Mouse (Mus musculus) C2C12 (cell line): ENCODE data around the gene Lypd6b.

Experiments used
- CEBPB ChIP-seq: IDR thresholded peaks from one replicate; pipeline ENCODE4 v1.6.1; 2011; ENCODE audit warnings: low read depth, mild to moderate bottlenecking, control low read depth, moderate library complexity
- CTCF ChIP-seq: IDR thresholded peaks from one replicate; pipeline ENCODE4 v1.5.1; 2011; ENCODE audit not compliant: control insufficient read depth, insufficient read depth, insufficient read length
- MYOG ChIP-seq: IDR thresholded peaks from one replicate; pipeline ENCODE4 v1.6.1; 2011; ENCODE audit not compliant: control insufficient read depth, insufficient read length; ENCODE audit errors: extremely low read depth
- USF1 ChIP-seq: IDR thresholded peaks from one replicate; pipeline ENCODE4 v1.6.1; 2011; ENCODE audit warnings: low read depth, mild to moderate bottlenecking, control low read depth, moderate library complexity

- TF ChIP-seq CTCF (no peak), MYOG (no peak), USF1 (no peak), CEBPB (no peak)
Measured at GRCm38 (mm10) chr2:49926186-49926585, 138.7 kb downstream of the Lypd6b start.
